Mouse (Mus musculus) liver, adult 2 months (tissue): ENCODE measurements around the gene Dnaja2. TPM values are rescaled to one million over a fixed set of nuclear protein-coding genes. Genes with fewer than 3 reads are reported as not detected.

Experiments
- DNase-seq: peaks from one replicate; pipeline ENCODE4 v3.0.0-alpha.2; 2011; ENCODE audit warnings: low read depth, low spot score; ENCODE audit errors: extremely low read depth
- H3K27ac ChIP-seq: fragments of 200-500 bp; replicated peaks from 2 replicates; pipeline ENCODE4 v1.5.1; 2012; ENCODE audit warnings: low read depth, mild to moderate bottlenecking, control low read depth, inconsistent platforms, low read length; ENCODE audit not compliant: insufficient read depth
- H3K27me3 ChIP-seq: fragments of 200-500 bp; 2 replicates; pipeline ENCODE4 v1.6.1; 2012; ENCODE audit warnings: mild to moderate bottlenecking, moderate library complexity, low read length, inconsistent platforms; ENCODE audit not compliant: control insufficient read depth, insufficient read depth
- H3K36me3 ChIP-seq: fragments of 200-500 bp; 2 replicates; pipeline ENCODE4 v1.6.1; 2012; ENCODE audit warnings: low read length, inconsistent platforms; ENCODE audit not compliant: control insufficient read depth, insufficient read depth
- H3K4me1 ChIP-seq: fragments of 200-500 bp; 2 replicates; pipeline ENCODE4 v1.6.1; 2011; ENCODE audit warnings: low read length; ENCODE audit not compliant: control insufficient read depth, insufficient read depth
- H3K4me3 ChIP-seq: fragments of 200-500 bp; 2 replicates; pipeline ENCODE4 v1.5.1; 2011; ENCODE audit warnings: low read depth, mild to moderate bottlenecking, control low read depth, low read length, moderate library complexity; ENCODE audit not compliant: insufficient read depth
- H3K79me2 ChIP-seq: fragments of 200-500 bp; 2 replicates; pipeline ENCODE4 v1.6.1; 2012; ENCODE audit warnings: inconsistent platforms, mild to moderate bottlenecking, low read length, moderate library complexity; ENCODE audit not compliant: control insufficient read depth, insufficient read depth
- H3K9ac ChIP-seq: fragments of 200-500 bp; 2 replicates; pipeline ENCODE4 v1.6.1; 2012; ENCODE audit warnings: low read depth, mild to moderate bottlenecking, control low read depth, inconsistent platforms, low read length
- CTCF ChIP-seq: fragments of 200-500 bp; IDR thresholded peaks from 2 replicates; pipeline ENCODE4 v1.5.1; 2011; ENCODE audit warnings: low read depth, low read length, control low read depth
- POLR2A ChIP-seq: fragments of 200-500 bp; IDR thresholded peaks from 2 replicates; pipeline ENCODE4 v1.6.1; 2011; ENCODE audit warnings: low read length, control low read depth; ENCODE audit not compliant: insufficient read depth; ENCODE audit errors: extremely low read depth
- WGBS: fragments of 180-500 bp; shearing (Covaris S2); methylation state at CpG from one replicate; pipeline ENCODE4 v1.1.7; 2018; 5-methylcytosine and 5-hydroxymethylcytosine counted together
- polyA plus RNA-seq: library from polyadenylated mRNA; depleted of rRNA; stranded (reverse); fragments of >200 nt; gene quantifications from 2 replicates; pipeline ENCODE4 v1.2.3, GENCODE M21; 2012
- total RNA-seq: library from RNA; depleted of rRNA; stranded (reverse); fragments of >200 nt; gene quantifications from 2 replicates; pipeline ENCODE4 v1.2.3, GENCODE M21; 2014

Gene Dnaja2
- total and polyA plus RNA-seq, 2 experiments, result 10.4 to 65.8 TPM

- Histone ChIP-seq H3K4me3 (no peak overlapping the region), H3K79me2 (no peaks in the 10 kb centered on the region), H3K27me3 (no peaks in the 10 kb centered on the region), H3K27ac (no peak overlapping the region), H3K36me3 (no peaks in the 10 kb centered on the region), H3K9ac (no peak overlapping the region), H3K4me1 (no peaks in the 10 kb centered on the region)
- DNase-seq, result no peak
- WGBS, result 91% methylated on average over 2 of the region's 2 CpGs
- no peak for TF ChIP-seq POLR2A
These were observed 33.5 kb upstream of the Dnaja2 start for GRCm38 (mm10) chr8:85588596-85588995.

DNA sequence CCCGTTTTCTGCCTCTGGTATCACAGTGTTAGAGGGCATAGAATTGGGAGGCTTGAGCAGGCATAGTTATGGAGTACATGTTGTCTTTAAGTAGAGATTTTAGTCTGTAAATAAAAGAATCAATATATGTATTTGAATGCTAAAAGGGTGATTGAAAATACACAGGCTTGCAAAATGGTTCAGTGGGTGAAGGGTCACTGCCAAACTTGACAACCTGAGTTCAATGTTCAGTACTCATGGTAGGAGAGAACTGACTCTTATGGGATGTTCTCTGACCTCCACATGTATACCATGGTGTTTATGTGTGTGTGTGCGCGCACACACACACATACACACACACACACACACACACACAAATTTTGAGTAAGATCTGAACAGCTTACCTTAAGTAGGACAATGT, 22.5 kb upstream of the Dnaja2 start:
- H3K27ac ChIP-seq, result no peak overlapping the region
- no peak for TF ChIP-seq POLR2A
- TF ChIP-seq CTCF, result no peak
- no peaks in the 10 kb centered on the region for H3K36me3 ChIP-seq
- no peak overlapping the region for H3K4me3 ChIP-seq
- H3K79me2 ChIP-seq, result no peaks in the 10 kb centered on the region
- H3K27me3 ChIP-seq, result no peaks in the 10 kb centered on the region
- H3K9ac ChIP-seq, result no peak overlapping the region
- 67% methylated on average over 3 of the region's 3 CpGs for WGBS
- H3K4me1 ChIP-seq, result peaks cover 4% of the 10 kb centered on the region; the same call in 1 of the 2 replicates
- peak; percentile 79 for DNase-seq

DNA sequence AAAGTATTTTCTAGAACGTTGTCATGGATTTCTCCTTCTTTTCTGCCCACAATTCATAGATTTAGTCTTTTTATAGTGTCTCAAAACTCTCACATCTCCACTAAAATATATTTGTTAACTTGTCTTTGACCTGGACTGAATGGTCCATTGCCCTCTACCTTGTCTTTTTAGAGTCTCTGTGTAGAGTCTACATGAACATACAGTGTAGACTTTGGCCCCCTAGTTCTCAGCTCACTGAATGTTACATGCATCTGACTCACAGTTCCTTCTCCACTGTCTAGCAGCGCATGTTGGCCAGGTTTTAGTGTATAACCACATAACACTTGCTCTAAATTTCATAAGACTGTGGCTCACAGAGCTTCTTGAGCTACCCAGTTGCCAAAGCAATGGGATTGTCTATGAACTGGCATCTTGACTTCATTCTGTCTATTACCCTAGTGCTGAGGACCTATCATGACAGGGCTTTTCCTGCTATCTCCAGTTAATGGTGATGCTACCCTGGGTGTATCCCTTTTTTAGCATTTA, 18.9 kb upstream of the Dnaja2 start:
- Histone ChIP-seq H3K4me1 (peaks cover 4% of the 10 kb centered on the region; the same call in 1 of the 2 replicates), H3K4me3 (no peak overlapping the region), H3K27me3 (no peaks in the 10 kb centered on the region), H3K9ac (no peak overlapping the region), H3K79me2 (no peaks in the 10 kb centered on the region), H3K36me3 (no peaks in the 10 kb centered on the region), H3K27ac (no peak overlapping the region)
- WGBS, result 77% methylated on average over 2 of the region's 2 CpGs
- DNase-seq, result no peak
- no peak for TF ChIP-seq CTCF
- TF ChIP-seq POLR2A, result no peak

DNA sequence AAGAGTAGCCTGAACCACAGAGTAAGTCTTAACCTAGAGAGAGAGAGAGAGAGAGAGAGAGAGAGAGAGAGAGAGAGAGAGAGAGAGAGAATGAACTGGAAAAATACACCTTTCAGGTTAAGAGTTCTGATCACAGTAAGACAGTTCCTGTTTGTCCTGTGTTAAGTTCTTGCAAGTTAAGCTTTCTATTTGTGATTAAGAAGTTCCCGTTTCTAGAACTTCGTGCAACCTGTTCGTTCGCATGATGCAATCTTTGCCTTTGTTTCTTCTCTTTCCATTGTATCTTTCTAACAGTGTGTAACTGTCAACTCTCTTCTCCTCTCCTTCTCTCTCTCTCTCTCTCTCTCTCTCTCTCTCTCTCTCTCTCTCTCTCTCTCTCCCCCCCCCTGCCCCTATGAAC, 15.3 kb upstream of the Dnaja2 start:
- no peak overlapping the region for H3K9ac ChIP-seq
- H3K36me3 ChIP-seq, result no peaks in the 10 kb centered on the region
- H3K27me3 ChIP-seq, result no peaks in the 10 kb centered on the region
- no peaks in the 10 kb centered on the region for H3K79me2 ChIP-seq
- no peaks in the 10 kb centered on the region; the same call in 1 of the 2 replicates for H3K4me1 ChIP-seq
- no peak for DNase-seq
- 68% methylated on average over 4 of the region's 4 CpGs for WGBS
- no peak overlapping the region for H3K4me3 ChIP-seq
- TF ChIP-seq CTCF (no peak), POLR2A (no peak)
- H3K27ac ChIP-seq, result no peak overlapping the region

GRCm38 (mm10) chr8:85567801-85568200, 12.7 kb upstream of the Dnaja2 start:
- TF ChIP-seq CTCF (no peak), POLR2A (no peak)
- DNase-seq, result peak; percentile 97

DNA sequence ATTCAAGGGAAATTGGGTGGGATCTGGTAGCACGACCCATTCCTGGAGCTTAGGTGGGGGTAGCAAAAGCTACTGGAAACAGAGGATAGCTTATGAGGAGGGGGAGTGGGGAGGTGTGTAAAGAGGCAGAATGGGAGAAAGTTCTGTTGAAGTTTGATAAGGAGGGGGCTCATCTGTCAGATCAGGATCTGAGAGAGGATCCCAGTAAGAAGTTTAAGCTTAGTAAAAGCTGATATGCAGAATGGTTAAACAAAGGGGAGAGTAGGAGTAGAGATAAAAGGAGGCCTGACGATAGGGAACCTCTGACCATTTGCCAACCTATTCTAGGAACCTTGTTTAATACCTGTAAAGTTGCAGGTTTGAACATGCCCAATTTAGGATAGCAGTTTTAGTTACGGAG, 10.0 kb upstream of the Dnaja2 start:
- no peak overlapping the region for H3K9ac ChIP-seq
- DNase-seq, result no peak
- no peak for TF ChIP-seq POLR2A
- no peak for TF ChIP-seq CTCF
- no peaks in the 10 kb centered on the region for H3K27me3 ChIP-seq
- no peaks in the 10 kb centered on the region for H3K79me2 ChIP-seq
- no peaks in the 10 kb centered on the region for H3K36me3 ChIP-seq
- H3K4me3 ChIP-seq, result no peak overlapping the region
- no peaks in the 10 kb centered on the region; the same call in 1 of the 2 replicates for H3K4me1 ChIP-seq
- no peak overlapping the region for H3K27ac ChIP-seq
- 53% methylated on average over 3 of the region's 3 CpGs for WGBS

More at GRCm38 (mm10) chr8:85567801-85568200, 12.7 kb upstream of the Dnaja2 start:
- Histone ChIP-seq H3K27ac (peak overlapping the region; percentile 27), H3K4me1 (no peaks in the 10 kb centered on the region; the same call in 1 of the 2 replicates), H3K79me2 (no peaks in the 10 kb centered on the region), H3K27me3 (no peaks in the 10 kb centered on the region), H3K36me3 (no peaks in the 10 kb centered on the region), H3K4me3 (no peak overlapping the region), H3K9ac (no peak overlapping the region)
- 30% methylated on average over 2 of the region's 2 CpGs for WGBS
